Mouse (Mus musculus) small intestine, adult 2 months (tissue): Measurements from ENCODE around the gene Dync2li1. TPM values are rescaled to one million over a fixed set of nuclear protein-coding genes. Genes with fewer than 3 reads are reported as not detected.

Source experiments
- H3K27ac ChIP-seq: fragments of 200-500 bp; 2 replicates; pipeline ENCODE4 v1.5.1; 2012; ENCODE audit warnings: low read depth, low read length, control low read depth, inconsistent platforms; ENCODE audit not compliant: insufficient read depth
- H3K27me3 ChIP-seq: fragments of 200-500 bp; 2 replicates; pipeline ENCODE4 v1.6.1; 2012; ENCODE audit warnings: mild to moderate bottlenecking, moderate library complexity, low read length, inconsistent platforms; ENCODE audit not compliant: control insufficient read depth, insufficient read depth
- H3K36me3 ChIP-seq: fragments of 200-500 bp; 2 replicates; pipeline ENCODE4 v1.6.1; 2012; ENCODE audit warnings: mild to moderate bottlenecking, low read length, control low read depth, inconsistent platforms; ENCODE audit not compliant: control insufficient read depth, insufficient read depth
- H3K4me1 ChIP-seq: fragments of 200-500 bp; 2 replicates; pipeline ENCODE4 v1.6.1; 2012; ENCODE audit warnings: low read length, inconsistent platforms, mixed read lengths; ENCODE audit not compliant: control insufficient read depth, insufficient read depth, insufficient read length
- H3K4me3 ChIP-seq: fragments of 200-500 bp; 2 replicates; pipeline ENCODE4 v1.5.1; 2012; ENCODE audit warnings: low read depth, mild to moderate bottlenecking, control low read depth, inconsistent platforms, low read length, moderate library complexity
- CTCF ChIP-seq: fragments of 200-500 bp; IDR thresholded peaks from 2 replicates; pipeline ENCODE4 v1.5.1; 2012; ENCODE audit warnings: low read depth, mild to moderate bottlenecking, control low read depth, inconsistent platforms, low read length, moderate library complexity, mixed read lengths; ENCODE audit not compliant: insufficient replicate concordance, insufficient read length; ENCODE audit errors: extremely low read depth
- POLR2A ChIP-seq: fragments of 200-500 bp; IDR thresholded peaks from 2 replicates; pipeline ENCODE4 v1.6.1; 2012; ENCODE audit warnings: low read depth, mild to moderate bottlenecking, control low read depth, inconsistent platforms, low read length, moderate library complexity
- WGBS: fragments of 180-500 bp; shearing (Covaris S2); methylation state at CpG from one replicate; pipeline ENCODE4 v1.1.7; 2018; 5-methylcytosine and 5-hydroxymethylcytosine counted together
- polyA plus RNA-seq: library from polyadenylated mRNA; depleted of rRNA; stranded (reverse); fragments of >200 nt; gene quantifications from 2 replicates; pipeline ENCODE4 v1.2.3, GENCODE M21; 2012

The Dync2li1 gene
- polyA plus RNA-seq, 1 experiment = 0.24 TPM

DNA sequence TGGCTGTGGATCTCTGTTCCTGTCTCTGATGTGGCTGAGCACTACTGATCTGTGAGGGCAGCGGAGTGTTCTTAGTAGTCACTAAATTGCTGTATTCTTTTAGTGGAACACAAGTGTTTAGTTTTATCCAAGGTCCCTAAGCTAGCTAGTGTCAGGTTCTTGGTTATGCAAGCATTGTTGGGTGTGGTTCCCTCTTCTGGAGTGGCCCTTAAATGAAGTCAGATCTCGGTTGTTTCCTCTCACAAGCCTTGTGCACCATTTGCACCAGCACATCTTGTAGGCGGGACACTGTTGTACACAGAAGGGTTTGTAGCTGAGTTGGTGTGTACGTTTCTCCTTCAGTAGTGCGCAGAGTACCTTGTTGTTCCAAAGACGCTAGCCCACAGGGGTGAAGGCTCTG, 11.7 kb downstream of the Dync2li1 start:
- no peak for TF ChIP-seq CTCF
- WGBS = 84% methylated on average over 6 of the region's 6 CpGs
- Histone ChIP-seq H3K4me1 (no peaks in the 10 kb centered on the region), H3K27ac (no peak overlapping the region), H3K4me3 (no peak overlapping the region), H3K36me3 (no peaks in the 10 kb centered on the region), H3K27me3 (no peaks in the 10 kb centered on the region)

GRCm38 (mm10) chr17:84639796-84640378, 13.6 kb downstream of the Dync2li1 start:
- H3K4me3 ChIP-seq = no peak overlapping the region
- H3K4me1 ChIP-seq = no peaks in the 10 kb centered on the region
- WGBS = 84% methylated on average over 10 of the region's 10 CpGs
- H3K27me3 ChIP-seq = no peaks in the 10 kb centered on the region
- TF ChIP-seq POLR2A = no peak
- TF ChIP-seq CTCF = no peak
- no peak overlapping the region for H3K27ac ChIP-seq
- H3K36me3 ChIP-seq = no peaks in the 10 kb centered on the region

DNA sequence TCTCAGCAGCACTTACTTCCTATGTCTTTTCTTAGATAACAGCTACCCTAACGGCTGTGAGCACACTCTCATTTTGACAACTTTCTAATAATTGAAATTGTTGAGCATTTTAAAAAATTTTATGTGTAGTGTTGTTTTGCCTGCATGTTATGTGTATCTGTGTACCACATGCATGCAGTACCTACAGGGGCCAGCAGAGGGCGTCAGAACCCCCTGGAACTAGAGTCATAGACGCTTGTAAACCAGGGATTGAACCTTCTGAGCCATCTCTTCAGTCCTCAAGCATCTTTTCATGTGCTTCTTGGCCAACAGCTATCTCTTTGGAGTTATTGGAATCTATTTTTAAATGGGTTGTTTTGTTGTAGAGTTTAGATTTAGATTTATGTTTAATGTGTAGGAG, 15.6 kb downstream of the Dync2li1 start:
- Histone ChIP-seq H3K36me3 (no peaks in the 10 kb centered on the region), H3K4me3 (no peak overlapping the region), H3K27me3 (no peaks in the 10 kb centered on the region), H3K27ac (no peak overlapping the region), H3K4me1 (peaks cover 4% of the 10 kb centered on the region; the same call in 1 of the 2 replicates)
- TF ChIP-seq POLR2A (no peak), CTCF (peak; percentile 87; the same call in 1 of the 2 replicates)
- 29% methylated on average over 3 of the region's 3 CpGs for WGBS

DNA sequence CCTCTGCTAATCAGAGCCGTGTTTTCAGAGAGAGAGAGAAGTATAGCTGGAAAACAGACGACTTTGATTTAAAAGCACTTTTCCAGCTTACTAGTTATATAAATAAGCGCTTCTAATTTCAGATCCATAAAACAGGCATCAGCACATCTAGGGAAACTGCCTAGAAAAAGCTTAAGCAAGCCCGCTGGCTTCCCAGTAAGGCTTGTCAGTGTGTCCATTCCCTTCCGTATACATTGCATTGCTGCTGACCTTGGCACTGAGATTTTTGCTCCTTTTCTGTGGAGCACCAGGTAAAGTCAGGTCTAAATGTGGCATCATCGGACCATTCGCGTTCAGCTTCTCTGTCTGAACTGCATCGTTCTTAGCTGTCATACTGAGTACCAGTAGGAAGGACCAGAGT, 16.0 kb downstream of the Dync2li1 start:
- no peaks in the 10 kb centered on the region for H3K36me3 ChIP-seq
- no peak overlapping the region for H3K27ac ChIP-seq
- no peak for TF ChIP-seq POLR2A
- no peak for TF ChIP-seq CTCF
- no peaks in the 10 kb centered on the region for H3K27me3 ChIP-seq
- H3K4me3 ChIP-seq = no peak overlapping the region
- 93% methylated on average over 9 of the region's 9 CpGs for WGBS
- H3K4me1 ChIP-seq = peaks cover 4% of the 10 kb centered on the region; the same call in 1 of the 2 replicates

DNA sequence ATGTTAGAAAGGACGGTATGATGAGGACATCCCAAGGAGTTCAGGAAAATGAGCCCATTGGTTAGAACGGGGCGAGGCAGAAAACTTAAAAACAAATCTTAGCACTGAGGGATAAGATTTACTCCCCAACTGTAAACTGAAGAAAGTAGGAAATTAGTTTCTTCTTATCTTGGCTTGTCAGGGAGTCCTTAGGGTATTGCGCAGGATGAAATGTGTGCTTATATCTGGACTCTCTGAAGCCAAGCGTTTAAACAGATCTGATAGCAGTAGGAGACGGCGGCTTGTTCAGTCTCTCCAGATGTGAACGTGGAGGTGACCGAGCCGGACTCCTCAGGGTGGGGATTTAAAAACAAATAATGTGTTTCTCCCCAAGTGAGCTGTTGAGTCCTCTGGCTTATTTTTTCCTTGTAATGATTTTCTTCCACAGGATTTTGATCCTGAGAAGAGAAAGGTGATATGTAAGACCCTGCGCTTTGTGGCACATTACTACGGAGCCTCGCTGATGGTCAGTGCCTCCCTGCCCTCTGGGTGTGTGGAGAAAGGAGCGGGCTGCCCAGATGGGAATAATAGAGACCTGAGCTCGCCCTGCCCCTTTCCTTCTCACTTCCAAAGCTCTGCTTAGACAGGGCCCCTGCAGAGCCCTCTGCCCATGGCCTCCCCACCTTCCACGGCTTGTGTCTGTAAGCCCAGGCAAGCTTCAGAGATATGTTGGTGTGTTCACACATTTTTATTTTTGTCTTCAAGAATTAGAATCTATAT, 18.2 kb downstream of the Dync2li1 start:
- H3K4me1 ChIP-seq = peaks cover 4% of the 10 kb centered on the region; the same call in 1 of the 2 replicates
- no peak overlapping the region for H3K27ac ChIP-seq
- no peaks in the 10 kb centered on the region for H3K27me3 ChIP-seq
- H3K36me3 ChIP-seq = no peaks in the 10 kb centered on the region
- WGBS = 59% methylated on average over 16 of the region's 16 CpGs
- no peak overlapping the region for H3K4me3 ChIP-seq
- no peak for TF ChIP-seq CTCF
- no peak for TF ChIP-seq POLR2A

DNA sequence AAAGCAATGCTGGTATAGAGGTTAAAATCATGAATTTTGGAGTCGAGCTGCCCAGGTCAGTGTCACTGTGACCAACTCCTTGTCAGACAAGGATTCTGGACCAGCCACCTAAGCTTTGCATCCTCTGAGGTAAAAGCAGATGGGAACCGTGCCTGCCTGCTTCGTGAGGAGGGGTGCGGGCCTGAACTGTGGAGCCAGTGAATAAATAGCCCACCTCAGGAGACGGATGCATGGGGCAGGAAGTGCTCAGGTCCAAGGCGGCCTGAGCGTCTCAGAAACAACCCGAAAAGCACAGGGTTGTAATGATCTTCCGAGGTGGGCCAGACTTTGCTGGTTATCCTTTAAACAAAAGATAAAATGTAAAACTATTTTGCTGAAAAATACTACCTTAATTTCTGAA, 18.8 kb downstream of the Dync2li1 start:
- Histone ChIP-seq H3K4me1 (peaks cover 5% of the 10 kb centered on the region; the same call in 1 of the 2 replicates), H3K27me3 (no peaks in the 10 kb centered on the region), H3K4me3 (no peak overlapping the region), H3K27ac (no peak overlapping the region), H3K36me3 (no peaks in the 10 kb centered on the region)
- no peak for TF ChIP-seq CTCF
- TF ChIP-seq POLR2A = no peak
- WGBS = 83% methylated on average over 9 of the region's 9 CpGs

- Histone ChIP-seq H3K27me3 (no peaks in the 10 kb centered on the region), H3K4me3 (no peak overlapping the region), H3K36me3 (no peaks in the 10 kb centered on the region), H3K4me1 (peaks cover 8% of the 10 kb centered on the region), H3K27ac (no peak overlapping the region)
- 32% methylated on average over 4 of the region's 7 CpGs for WGBS
- no peak for TF ChIP-seq POLR2A
- no peak for TF ChIP-seq CTCF
Measured at GRCm38 (mm10) chr17:84645894-84646293, 19.6 kb downstream of the Dync2li1 start.
